In the genomic region with DNA sequence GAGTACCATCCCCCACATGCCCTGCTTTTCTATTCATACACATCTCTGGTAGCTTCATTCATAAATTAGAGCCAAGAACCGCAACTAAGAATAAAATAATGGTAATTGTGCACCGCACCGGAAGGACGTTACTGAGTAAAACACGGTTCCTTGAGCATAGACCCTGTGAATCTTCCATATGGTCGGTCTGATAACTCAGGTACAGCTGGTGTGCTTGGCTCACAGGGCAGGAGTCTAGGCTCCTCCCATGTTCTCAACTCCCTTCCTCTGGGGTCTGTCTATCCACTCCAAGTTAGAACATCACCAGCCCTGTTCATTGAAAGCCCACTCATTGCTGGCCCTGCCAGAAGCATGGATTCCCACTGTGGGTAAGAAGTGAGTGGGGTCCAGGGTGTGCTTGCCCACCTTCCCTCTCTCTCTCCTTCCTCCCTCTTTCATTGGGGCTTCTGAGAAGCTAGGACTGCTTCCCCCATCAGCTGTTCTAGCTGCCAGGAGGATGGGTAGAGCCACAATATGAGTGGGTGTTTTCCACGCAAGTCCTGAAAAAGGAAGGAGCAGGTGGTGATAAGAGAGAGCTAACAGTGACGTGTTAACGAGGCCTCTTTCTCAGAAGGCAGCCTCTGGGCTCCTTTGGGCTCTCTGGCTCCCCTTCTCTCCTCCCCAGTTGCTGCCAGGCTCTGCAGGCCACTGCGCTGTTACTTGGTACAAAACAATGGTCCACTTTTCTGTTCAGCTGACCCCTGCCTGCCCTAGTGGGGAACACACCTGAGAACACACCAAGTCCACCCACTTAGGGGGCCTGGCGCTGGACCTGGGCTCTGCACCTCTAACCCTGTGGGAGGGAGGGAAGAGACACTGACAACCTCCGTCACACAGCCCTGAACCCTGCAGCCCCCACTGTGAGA, we compare ENCODE assay signal across 12 mouse cellular contexts. TPM values are rescaled to one million over a fixed set of nuclear protein-coding genes. Genes with fewer than 3 reads are reported as not detected.
DNase-seq lines count a peak whose midpoint lies in the region; ATAC-seq and TF ChIP-seq lines count a peak whose summit lies in the region.
"Had no signal": no experiment of that assay in that cellular context is flagged by ENCODE, and none has a peak within 500 bp of the region (broad histone marks: within the 10 kb centered on the region; RNA-seq: fewer than 3 reads in every experiment).

No protein-coding gene starts in this region.

- peaks cover 8 to 12% of the 10 kb centered on the region in 2 experiments for H3K4me1 ChIP-seq in liver, embryonic 14.5 days (replicated peaks; ENCODE audit: control insufficient read depth in 2 of 2, insufficient read depth in 2 of 2, low read length in 1 of 2)
- peaks cover 16% of the 10 kb centered on the region; the same call in 1 of the 2 replicates for H3K4me1 ChIP-seq in kidney, embryonic 16.5 days (ENCODE audit: insufficient read depth, low read length)
- peaks cover 13% of the 10 kb centered on the region; the same call in 1 of the 2 replicates for H3K4me1 ChIP-seq in midbrain, embryonic 13.5 days (replicated peaks)

- H3K4me3 ChIP-seq in gastrocnemius, adult 2 months: no peak overlapping the region
- no peak overlapping the region for H3K4me3 ChIP-seq in liver, embryonic 14.5 days (ENCODE audit: insufficient read depth in 1 of 2, low read depth in 2 of 2, low read length in 2 of 2)
- no peak overlapping the region for H3K4me3 ChIP-seq in kidney, embryonic 16.5 days (ENCODE audit: low read length)
- no peak overlapping the region for H3K4me3 ChIP-seq in midbrain, embryonic 13.5 days (replicated peaks)
- H3K4me3 ChIP-seq: erythroblast, embryonic 14.5 days; limb, embryonic 13.5 days had no signal

- intact Hi-C loops in gastrocnemius, adult 2 months (cut with DNase I): no loop called here
- intact Hi-C loops in gastrocnemius, postnatal 36 days (cut with DNase I): loop anchor here (10.0 kb wide), 1 partner anchor 61 kb away; no protein-coding TSS in a partner anchor
- intact Hi-C loops in left cerebral cortex, postnatal 4 days (cut with DNase I): no loop called here

- no peak for TF ChIP-seq CTCF in gastrocnemius, adult 2 months (IDR thresholded peaks at IDR 0.05)
- TF ChIP-seq CTCF in brain, embryonic 14.5 days (IDR thresholded peaks at IDR 0.05; ENCODE audit: borderline replicate concordance, extremely low read depth, insufficient read depth, insufficient read length): no peak
- no peak for TF ChIP-seq CTCF in liver, embryonic 14.5 days (IDR thresholded peaks at IDR 0.05; ENCODE audit: low read depth)

- H3K36me3 ChIP-seq in liver, embryonic 14.5 days (replicated peaks; ENCODE audit: control insufficient read depth, insufficient read depth, low read depth): no peaks in the 10 kb centered on the region
- 0 out of 2 replicates have a peak, but pooled peaks cover 3% of the 10 kb centered on the region for H3K36me3 ChIP-seq in kidney, embryonic 16.5 days (ENCODE audit: insufficient read depth, low read length)
- peaks cover 35% of the 10 kb centered on the region; the same call in 1 of the 2 replicates for H3K36me3 ChIP-seq in midbrain, embryonic 13.5 days

- no peak for TF ChIP-seq POLR2A in brain, embryonic 14.5 days (IDR thresholded peaks at IDR 0.05; ENCODE audit: borderline replicate concordance, extremely low read depth, insufficient read depth, insufficient read length, poor library complexity, severe bottlenecking)

- H3K27ac ChIP-seq in gastrocnemius, adult 2 months: peak overlapping the region; percentile 85
- no peak overlapping the region; the same call in 1 of the 2 replicates for H3K27ac ChIP-seq in liver, embryonic 14.5 days
- H3K27ac ChIP-seq in kidney, embryonic 16.5 days (ENCODE audit: low read length): no peak overlapping the region
- H3K27ac ChIP-seq in midbrain, embryonic 13.5 days: no peak overlapping the region
- H3K27ac ChIP-seq: limb, embryonic 13.5 days had no signal

- 52% methylated on average over 12 of the region's 12 CpGs for WGBS in liver, embryonic 14.5 days (ENCODE audit: insufficient replicate concordance)
- 81% methylated on average over 12 of the region's 12 CpGs for WGBS in kidney, embryonic 16.5 days
- WGBS in midbrain, embryonic 13.5 days: 90% methylated on average over 12 of the region's 12 CpGs

- no peak overlapping the region for H3K9ac ChIP-seq in liver, embryonic 14.5 days (replicated peaks)
- H3K9ac ChIP-seq in kidney, embryonic 16.5 days (replicated peaks; ENCODE audit: low read length): no peak overlapping the region
- no peak overlapping the region for H3K9ac ChIP-seq in midbrain, embryonic 13.5 days (replicated peaks)
- H3K9ac ChIP-seq: limb, embryonic 13.5 days had no signal

- no peak for TF ChIP-seq EP300 in liver, embryonic 14.5 days (IDR thresholded peaks at IDR 0.05; ENCODE audit: low read depth)

- ATAC-seq in liver, embryonic 14.5 days (ENCODE audit: insufficient read depth): peak; percentile 66; the same call in 1 of the 2 replicates
- no peak for ATAC-seq in kidney, embryonic 16.5 days (ENCODE audit: low FRiP score, low TSS enrichment)
- ATAC-seq in midbrain, embryonic 13.5 days: no peak
- ATAC-seq: inflammation-experienced regulatory T-cells, adult 6 months had no signal

- H3K27me3 ChIP-seq in liver, embryonic 14.5 days (ENCODE audit: control insufficient read depth, insufficient read depth, low read length): no peaks in the 10 kb centered on the region
- H3K27me3 ChIP-seq in kidney, embryonic 16.5 days (ENCODE audit: insufficient read depth, low read length): no peaks in the 10 kb centered on the region
- H3K27me3 ChIP-seq in midbrain, embryonic 13.5 days: no peaks in the 10 kb centered on the region
- H3K27me3 ChIP-seq: limb, embryonic 13.5 days had no signal

- DNase-seq in gastrocnemius, adult 2 months: no peak
- DNase-seq in gastrocnemius, postnatal 36 days: no peak
- peak; percentile 51 to 65 for DNase-seq in left cerebral cortex, adult 18-20 months (ENCODE audit: low spot score in 2 of 2)
- DNase-seq in left cerebral cortex, postnatal 4 days: no peak
- peak; percentile 12 for DNase-seq in brain, embryonic 14.5 days (ENCODE audit: low read depth)
- no peak for DNase-seq in liver, embryonic 14.5 days (ENCODE audit: low read depth in 3 of 3, low spot score in 3 of 3)
- DNase-seq: thymus, postnatal 4 days had no signal

- no peaks in the 10 kb centered on the region for H3K9me3 ChIP-seq in liver, embryonic 14.5 days (ENCODE audit: control insufficient read depth, low read length)
- H3K9me3 ChIP-seq in kidney, embryonic 16.5 days (ENCODE audit: low read length): no peaks in the 10 kb centered on the region
- no peaks in the 10 kb centered on the region for H3K9me3 ChIP-seq in midbrain, embryonic 13.5 days
- H3K9me3 ChIP-seq: limb, embryonic 13.5 days had no signal

- no peak overlapping the region for H3K4me2 ChIP-seq in liver, embryonic 14.5 days (ENCODE audit: low read depth)
- no peak overlapping the region for H3K4me2 ChIP-seq in kidney, embryonic 16.5 days (replicated peaks; ENCODE audit: low read depth, low read length)
- H3K4me2 ChIP-seq in midbrain, embryonic 13.5 days (replicated peaks): no peak overlapping the region
- H3K4me2 ChIP-seq: limb, embryonic 13.5 days had no signal

RNA-seq across cellular contexts. Expression of gene Dusp1, which starts 14.1 kb away (rescaled TPM):
- total RNA-seq in gastrocnemius, adult 2 months (2021): 10 to 100 TPM; 73.0 to 89.6 TPM
- total RNA-seq in gastrocnemius, postnatal 36 days (2021): 100 to 1,000 TPM in 1 of 2 experiments, 10 to 100 TPM in 1; 74.6 to 112 TPM
- 10 to 100 TPM; 60.7 to 61.5 TPM for total RNA-seq in left cerebral cortex, adult 18-20 months (2021)
- 10 to 100 TPM; 17.2 to 18.9 TPM for total RNA-seq in left cerebral cortex, postnatal 4 days (2021)
- polyA plus RNA-seq in brain, embryonic 14.5 days (2012; rRNA removed): 56.2 and 71.8 TPM in 2 replicates
- polyA plus RNA-seq in liver, embryonic 14.5 days (2012; rRNA removed): 25.0 and 26.8 TPM in 2 replicates
- polyA plus RNA-seq in liver, embryonic 14.5 days (2014; fragmentation: Nextera tagmentation; extraction: Ambion mirVana): 25.9 and 29.9 TPM in 2 replicates
- 26.8 and 28.3 TPM in 2 replicates for polyA plus RNA-seq in kidney, embryonic 16.5 days (2015; fragmentation: Nextera tagmentation; extraction: Ambion mirVana)
- 41.3 and 43.8 TPM in 2 replicates for polyA plus RNA-seq in midbrain, embryonic 13.5 days (2015; fragmentation: Nextera tagmentation; extraction: Ambion mirVana)

RNA-seq across cellular contexts. Expression of gene Ergic1, which starts 14.7 kb away (rescaled TPM):
- 10 to 100 TPM; 40.3 to 60.3 TPM for total RNA-seq in gastrocnemius, adult 2 months (2021)
- 10 to 100 TPM; 47.2 to 51.5 TPM for total RNA-seq in gastrocnemius, postnatal 36 days (2021)
- total RNA-seq in left cerebral cortex, adult 18-20 months (2021): 100 to 1,000 TPM; 150 to 155 TPM
- total RNA-seq in left cerebral cortex, postnatal 4 days (2021): 100 to 1,000 TPM; 180 to 193 TPM
- polyA plus RNA-seq in brain, embryonic 14.5 days (2012; rRNA removed): 193 and 218 TPM in 2 replicates
- polyA plus RNA-seq in liver, embryonic 14.5 days (2012; rRNA removed): 26.0 and 27.5 TPM in 2 replicates
- polyA plus RNA-seq in liver, embryonic 14.5 days (2014; fragmentation: Nextera tagmentation; extraction: Ambion mirVana): 31.3 and 33.4 TPM in 2 replicates
- 131 and 141 TPM in 2 replicates for polyA plus RNA-seq in kidney, embryonic 16.5 days (2015; fragmentation: Nextera tagmentation; extraction: Ambion mirVana)
- polyA plus RNA-seq in midbrain, embryonic 13.5 days (2015; fragmentation: Nextera tagmentation; extraction: Ambion mirVana): 91.5 and 102 TPM in 2 replicates

Comparison
In these comparisons a context has a peak if more than half of its experiments do, and no peak if none do; other contexts are left out.
1. DNase-seq: peak in left cerebral cortex, adult 18-20 months (2 of 2) and brain, embryonic 14.5 days (single experiment); none in gastrocnemius, adult 2 months (single experiment), gastrocnemius, postnatal 36 days (0 of 2), left cerebral cortex, postnatal 4 days (single experiment) and liver, embryonic 14.5 days (0 of 3).